Mouse (Mus musculus): ENCODE measurements at regions not wholly inside any gene's neighbourhood (a gene's known extent, or its start where the extent isn't known, plus 50 kb on each side); places are given as distances from the start of the nearest gene placed in this dataset.

GRCm38 (mm10) chr10:96399636-96400400 lies 217.0 kb upstream of the Btg1 start:
- no peak for TF ChIP-seq POLR2A (IDR thresholded peaks at IDR 0.05; ENCODE audit: low read depth, low read length)
- no peak for TF ChIP-seq USF1 (IDR thresholded peaks at IDR 0.05; ENCODE audit: low read depth, low read length)
- no peak for TF ChIP-seq MAX (IDR thresholded peaks at IDR 0.05; ENCODE audit: low read length)
- no peak for TF ChIP-seq CTCF (conservative IDR thresholded peaks at IDR 0.05 in 1 of 2, IDR thresholded peaks at IDR 0.05 in 1 of 2; ENCODE audit: low read depth in 2 of 2, low read length in 2 of 2)
- TF ChIP-seq KAT2A (IDR thresholded peaks at IDR 0.05; ENCODE audit: insufficient replicate concordance, low read length), result no peak

Measured in CH12.LX (cell line).